Mouse (Mus musculus): ENCODE results near the gene Neto2. TPM values are rescaled to one million over a fixed set of nuclear protein-coding genes. Genes with fewer than 3 reads are reported as not detected.

Gene Neto2
- 3.1 and 3.6 TPM in 2 replicates for polyA plus RNA-seq (2012; rRNA removed)

DNA sequence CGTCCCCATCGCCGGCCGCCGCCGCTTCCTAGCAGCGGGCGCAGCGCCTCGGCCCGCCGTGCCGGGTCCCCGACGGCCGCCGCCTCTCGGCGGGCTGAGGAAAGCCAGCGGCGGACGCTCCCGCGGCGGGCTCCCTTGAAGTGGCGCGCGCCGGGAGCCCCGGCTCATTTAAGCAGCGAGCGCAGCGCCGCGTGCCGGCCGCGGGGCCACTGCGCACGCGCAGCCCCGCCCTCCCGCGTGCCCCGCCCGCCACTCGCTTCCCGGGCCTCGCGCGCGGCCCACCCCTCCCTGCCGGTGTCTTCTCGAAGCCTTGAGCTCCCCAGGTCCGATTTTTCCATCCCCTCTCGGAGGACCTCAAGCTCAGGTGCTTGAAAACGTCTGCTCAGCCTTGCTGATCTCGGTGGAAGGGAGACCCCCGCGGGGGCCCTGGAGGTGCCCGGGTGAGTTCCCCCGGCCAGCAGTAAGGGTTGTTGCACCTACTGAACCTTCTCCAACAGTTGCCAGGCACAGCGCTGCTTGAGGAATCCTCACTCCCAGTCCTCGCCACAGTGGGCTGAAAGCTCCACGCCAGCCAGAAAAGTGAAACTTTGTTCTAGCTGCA is at the start of gene Neto2:
Neto2 (minus strand) TSS at position 174 of the 601 bp plus-strand sequence.
- peak; percentile 46; the same call in 1 of the 2 replicates for TF ChIP-seq POLR2A (IDR thresholded peaks at IDR 0.05; ENCODE audit: control insufficient read depth, extremely low read depth, insufficient read depth, low read length, poor library complexity)
- TF ChIP-seq CTCF (IDR thresholded peaks at IDR 0.05; ENCODE audit: borderline replicate concordance, control insufficient read depth, extremely low read depth, insufficient read depth, low read length, poor library complexity) = 0 out of 2 replicates have a peak, but pooled peaks have one; percentile 5
- under 1% methylated on average over 65 of the region's 65 CpGs for WGBS
- H3K4me3 ChIP-seq (ENCODE audit: control insufficient read depth, insufficient read depth, low read length) = peak within 1 kb of the TSS; percentile 67
- no peaks in the 10 kb centered on the region for H3K36me3 ChIP-seq (ENCODE audit: control insufficient read depth, insufficient read depth, low read length)
- H3K27me3 ChIP-seq (ENCODE audit: control insufficient read depth, insufficient read depth, low read length) = no peaks in the 10 kb centered on the region
- peaks cover 8% of the 10 kb centered on the region for H3K4me1 ChIP-seq (replicated peaks; ENCODE audit: control insufficient read depth, insufficient read depth, low read length)
- H3K27ac ChIP-seq (ENCODE audit: control insufficient read depth, insufficient read depth, low read length) = no peak within 1 kb of the TSS
- DNase-seq = peak; percentile 80

DNA sequence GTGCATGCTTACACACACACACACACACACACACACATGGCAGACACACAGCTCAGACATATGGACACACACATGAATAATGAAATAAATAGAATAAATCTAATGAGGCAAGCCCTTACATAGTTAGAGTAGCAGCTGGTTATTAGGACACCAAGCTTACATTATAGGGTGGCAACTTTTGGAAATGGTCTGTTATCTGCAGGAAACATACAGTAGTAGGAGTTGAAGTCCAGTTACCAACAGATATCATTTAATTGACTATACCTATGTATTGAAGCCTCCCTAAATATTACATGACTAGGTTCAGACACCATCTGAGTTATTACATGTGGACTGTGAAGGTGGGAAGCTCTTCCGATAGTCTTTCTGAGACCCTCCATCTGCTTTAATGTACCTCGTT is 44.3 kb upstream of the Neto2 start:
- H3K27ac ChIP-seq (ENCODE audit: control insufficient read depth, insufficient read depth, low read length) = no peak overlapping the region
- no peak for DNase-seq
- no peak overlapping the region for H3K4me3 ChIP-seq (ENCODE audit: control insufficient read depth, insufficient read depth, low read length)
- H3K27me3 ChIP-seq (ENCODE audit: control insufficient read depth, insufficient read depth, low read length) = no peaks in the 10 kb centered on the region
- TF ChIP-seq CTCF (IDR thresholded peaks at IDR 0.05; ENCODE audit: borderline replicate concordance, control insufficient read depth, extremely low read depth, insufficient read depth, low read length, poor library complexity) (no peak), POLR2A (IDR thresholded peaks at IDR 0.05; ENCODE audit: control insufficient read depth, extremely low read depth, insufficient read depth, low read length, poor library complexity) (no peak)
- H3K36me3 ChIP-seq (ENCODE audit: control insufficient read depth, insufficient read depth, low read length) = no peaks in the 10 kb centered on the region
- 98% methylated on average over 2 of the region's 2 CpGs for WGBS
- no peaks in the 10 kb centered on the region for H3K4me1 ChIP-seq (replicated peaks; ENCODE audit: control insufficient read depth, insufficient read depth, low read length)

DNA sequence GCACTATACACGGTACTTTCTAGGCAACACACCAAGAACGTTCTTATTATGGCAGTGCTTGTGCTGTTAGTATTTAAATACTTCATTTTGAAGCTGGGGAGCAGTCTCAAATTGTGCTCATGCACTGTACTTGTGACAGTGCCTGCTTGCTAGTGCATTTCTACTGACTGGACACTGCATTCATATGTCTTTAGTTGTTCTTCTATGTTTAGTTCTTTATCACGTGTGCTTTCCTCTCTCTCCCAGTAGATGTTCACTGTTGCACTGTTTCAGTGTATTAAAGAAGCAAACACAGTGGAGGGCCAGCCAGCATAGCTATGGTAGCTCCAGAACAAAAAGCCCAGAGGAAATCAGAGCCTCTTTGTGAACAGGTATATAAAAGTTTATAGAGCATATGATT is 29.8 kb upstream of the Neto2 start:
- H3K4me1 ChIP-seq (replicated peaks; ENCODE audit: control insufficient read depth, insufficient read depth, low read length) = no peaks in the 10 kb centered on the region
- no peak for DNase-seq
- H3K36me3 ChIP-seq (ENCODE audit: control insufficient read depth, insufficient read depth, low read length) = no peaks in the 10 kb centered on the region
- WGBS = 97% methylated on average over 3 of the region's 3 CpGs
- TF ChIP-seq POLR2A (IDR thresholded peaks at IDR 0.05; ENCODE audit: control insufficient read depth, extremely low read depth, insufficient read depth, low read length, poor library complexity) (no peak), CTCF (IDR thresholded peaks at IDR 0.05; ENCODE audit: borderline replicate concordance, control insufficient read depth, extremely low read depth, insufficient read depth, low read length, poor library complexity) (no peak)
- no peak overlapping the region for H3K27ac ChIP-seq (ENCODE audit: control insufficient read depth, insufficient read depth, low read length)
- H3K27me3 ChIP-seq (ENCODE audit: control insufficient read depth, insufficient read depth, low read length) = no peaks in the 10 kb centered on the region
- H3K4me3 ChIP-seq (ENCODE audit: control insufficient read depth, insufficient read depth, low read length) = no peak overlapping the region

DNA sequence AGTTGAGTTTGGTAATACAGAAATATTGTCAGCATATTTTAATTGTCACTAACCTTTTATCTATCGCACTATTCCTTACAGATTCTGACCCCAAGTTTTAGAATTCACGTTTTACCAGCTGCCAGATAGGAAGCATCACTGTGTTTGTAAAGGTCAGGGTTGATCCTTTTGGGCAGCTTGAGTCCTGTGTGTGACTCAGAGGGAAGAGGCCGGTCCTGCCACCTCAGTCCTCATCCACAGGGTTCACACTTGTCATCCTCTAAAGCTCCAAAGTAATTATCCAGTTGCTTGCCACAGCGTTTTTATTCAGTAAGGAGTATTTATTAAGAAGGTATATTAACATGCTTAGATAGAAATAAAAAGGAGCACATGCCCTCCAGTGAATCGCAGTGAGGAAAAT is 16.5 kb upstream of the Neto2 start:
- Histone ChIP-seq H3K4me3 (ENCODE audit: control insufficient read depth, insufficient read depth, low read length) (no peak overlapping the region), H3K27me3 (ENCODE audit: control insufficient read depth, insufficient read depth, low read length) (no peaks in the 10 kb centered on the region), H3K36me3 (ENCODE audit: control insufficient read depth, insufficient read depth, low read length) (peaks cover 9% of the 10 kb centered on the region; the same call in 1 of the 2 replicates), H3K4me1 (replicated peaks; ENCODE audit: control insufficient read depth, insufficient read depth, low read length) (no peaks in the 10 kb centered on the region), H3K27ac (ENCODE audit: control insufficient read depth, insufficient read depth, low read length) (no peak overlapping the region)
- no peak for DNase-seq
- no peak for TF ChIP-seq POLR2A (IDR thresholded peaks at IDR 0.05; ENCODE audit: control insufficient read depth, extremely low read depth, insufficient read depth, low read length, poor library complexity)
- TF ChIP-seq CTCF (IDR thresholded peaks at IDR 0.05; ENCODE audit: borderline replicate concordance, control insufficient read depth, extremely low read depth, insufficient read depth, low read length, poor library complexity) = no peak
- WGBS = 93% methylated on average over 5 of the region's 5 CpGs

DNA sequence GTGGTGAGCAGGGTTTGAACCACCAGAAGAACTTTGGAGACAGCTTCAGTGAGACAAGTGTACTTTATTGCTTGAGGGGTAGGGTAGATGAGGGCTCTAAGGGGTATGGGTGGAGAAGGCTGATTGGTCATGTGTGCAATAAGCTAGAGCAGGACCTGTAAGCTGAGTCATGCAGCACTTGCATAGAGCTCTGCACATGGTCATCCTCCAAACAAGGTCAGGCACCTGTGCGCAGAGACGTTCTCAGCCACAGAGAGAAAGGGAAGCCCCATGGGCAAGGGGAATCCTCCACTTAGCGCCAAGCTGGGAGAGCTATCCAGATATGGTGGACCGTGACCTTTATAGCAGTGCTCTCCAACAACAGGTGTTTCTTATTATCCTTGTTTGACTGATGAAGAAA is 16.0 kb upstream of the Neto2 start:
- Histone ChIP-seq H3K27me3 (ENCODE audit: control insufficient read depth, insufficient read depth, low read length) (no peaks in the 10 kb centered on the region), H3K4me3 (ENCODE audit: control insufficient read depth, insufficient read depth, low read length) (no peak overlapping the region), H3K27ac (ENCODE audit: control insufficient read depth, insufficient read depth, low read length) (no peak overlapping the region), H3K36me3 (ENCODE audit: control insufficient read depth, insufficient read depth, low read length) (peaks cover 5% of the 10 kb centered on the region; the same call in 1 of the 2 replicates), H3K4me1 (replicated peaks; ENCODE audit: control insufficient read depth, insufficient read depth, low read length) (no peaks in the 10 kb centered on the region)
- DNase-seq = no peak
- 94% methylated on average over 4 of the region's 4 CpGs for WGBS
- TF ChIP-seq CTCF (IDR thresholded peaks at IDR 0.05; ENCODE audit: borderline replicate concordance, control insufficient read depth, extremely low read depth, insufficient read depth, low read length, poor library complexity) (no peak), POLR2A (IDR thresholded peaks at IDR 0.05; ENCODE audit: control insufficient read depth, extremely low read depth, insufficient read depth, low read length, poor library complexity) (no peak)

DNA sequence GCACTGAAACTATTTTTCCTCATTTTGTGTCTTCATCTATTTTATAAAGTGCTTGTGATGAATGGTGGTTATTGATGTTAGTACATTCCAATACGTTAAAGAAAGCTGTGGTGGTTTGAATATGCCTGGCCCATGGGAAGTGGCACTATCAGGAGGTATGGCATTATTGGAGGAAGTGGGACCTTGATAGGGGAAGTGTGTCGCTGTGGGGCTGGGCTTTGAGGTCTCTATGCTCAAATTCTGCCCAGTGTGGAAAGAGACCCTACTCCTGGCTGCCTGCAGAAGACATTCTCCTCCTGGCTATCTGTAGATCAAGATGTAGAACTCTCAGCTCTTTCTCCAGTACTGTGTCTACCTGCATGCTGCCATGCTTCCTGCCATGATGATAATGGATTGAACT is 6.3 kb upstream of the Neto2 start:
- 68% methylated on average over 2 of the region's 2 CpGs for WGBS

More for the DNA sequence above, 6.3 kb upstream of the Neto2 start:
- Histone ChIP-seq H3K27ac (ENCODE audit: control insufficient read depth, insufficient read depth, low read length) (no peak overlapping the region), H3K27me3 (ENCODE audit: control insufficient read depth, insufficient read depth, low read length) (no peaks in the 10 kb centered on the region), H3K36me3 (ENCODE audit: control insufficient read depth, insufficient read depth, low read length) (no peaks in the 10 kb centered on the region), H3K4me1 (replicated peaks; ENCODE audit: control insufficient read depth, insufficient read depth, low read length) (no peaks in the 10 kb centered on the region), H3K4me3 (ENCODE audit: control insufficient read depth, insufficient read depth, low read length) (no peak overlapping the region)
- no peak for TF ChIP-seq POLR2A (IDR thresholded peaks at IDR 0.05; ENCODE audit: control insufficient read depth, extremely low read depth, insufficient read depth, low read length, poor library complexity)
- no peak for TF ChIP-seq CTCF (IDR thresholded peaks at IDR 0.05; ENCODE audit: borderline replicate concordance, control insufficient read depth, extremely low read depth, insufficient read depth, low read length, poor library complexity)
- no peak for DNase-seq
